Mouse (Mus musculus) MEL (cell line): ENCODE results near the gene Gcdh. TPM values are rescaled to one million over a fixed set of nuclear protein-coding genes. Genes with fewer than 3 reads are reported as not detected.

Experiments used
- DNase-seq: peaks from one replicate; pipeline ENCODE4 v3.0.0; 2011; ENCODE audit warnings: low read depth, low spot score
- H3K27ac ChIP-seq: 2 replicates; pipeline ENCODE4 v1.5.1; 2012; ENCODE audit warnings: low read depth, mild to moderate bottlenecking, control low read depth, low read length, moderate library complexity; ENCODE audit not compliant: control insufficient read depth
- H3K27me3 ChIP-seq, 2 experiments: fragments of 150-350 bp in 1 of 2; sonication (generic) in 1 of 2; 2 replicates each; pipeline ENCODE4 v1.6.1; 2012; ENCODE audit warnings: low read length in 2 of 2, mild to moderate bottlenecking in 2 of 2, improper control_type of control experiment in 1 of 2, moderate library complexity in 1 of 2; ENCODE audit not compliant: insufficient read depth in 2 of 2, control insufficient read depth in 1 of 2
- H3K36me3 ChIP-seq, 2 experiments: 2 replicates each; pipeline ENCODE4 v1.6.1; 2012 to 2014; ENCODE audit warnings: low read length in 2 of 2, improper control_type of control experiment in 1 of 2, inconsistent platforms in 1 of 2, mild to moderate bottlenecking in 1 of 2; ENCODE audit not compliant: insufficient read depth in 2 of 2, control insufficient read depth in 1 of 2
- H3K4me1 ChIP-seq, 2 experiments: fragments of 150-350 bp in 1 of 2; sonication (generic) in 1 of 2; 2 replicates each; pipeline ENCODE4 v1.6.1; 2012; ENCODE audit warnings: low read length in 2 of 2, improper control_type of control experiment in 1 of 2, mild to moderate bottlenecking in 1 of 2; ENCODE audit not compliant: insufficient read depth in 2 of 2, control insufficient read depth in 1 of 2
- H3K4me3 ChIP-seq, 2 experiments: fragments of 150-350 bp in 1 of 2; sonication (generic) in 1 of 2; 2 replicates each; pipeline ENCODE4 v1.5.1; 2012; ENCODE audit warnings: low read depth in 2 of 2, low read length in 2 of 2, mild to moderate bottlenecking in 2 of 2, moderate library complexity in 2 of 2, control low read depth in 1 of 2, improper control_type of control experiment in 1 of 2; ENCODE audit not compliant: control insufficient read depth in 1 of 2, insufficient read depth in 1 of 2
- H3K79me2 ChIP-seq: 2 replicates; pipeline ENCODE4 v1.6.1; 2012; ENCODE audit warnings: mild to moderate bottlenecking, low read length, moderate library complexity; ENCODE audit not compliant: control insufficient read depth, poor library complexity, insufficient read depth
- H3K9ac ChIP-seq: 2 replicates; pipeline ENCODE4 v1.6.1; 2012; ENCODE audit warnings: low read depth, mild to moderate bottlenecking, control low read depth, low read length, moderate library complexity; ENCODE audit not compliant: control insufficient read depth, poor library complexity, severe bottlenecking
- H3K9me3 ChIP-seq: fragments of 150-350 bp; sonication (generic); replicated peaks from 2 replicates; pipeline ENCODE4 v1.6.1; 2012; ENCODE audit warnings: mild to moderate bottlenecking, low read length, improper control_type of control experiment, moderate library complexity; ENCODE audit not compliant: insufficient read depth
- BHLHE40 ChIP-seq: IDR thresholded peaks from 2 replicates; pipeline ENCODE4 v1.6.1; 2012; ENCODE audit warnings: low read depth, mild to moderate bottlenecking, inconsistent platforms, low read length, improper control_type of control experiment, borderline replicate concordance
- CHD1 ChIP-seq: IDR thresholded peaks from 2 replicates; pipeline ENCODE4 v1.6.1; 2012; ENCODE audit warnings: low read depth, mild to moderate bottlenecking, inconsistent platforms, low read length, improper control_type of control experiment
- CHD2 ChIP-seq: IDR thresholded peaks from 2 replicates; pipeline ENCODE4 v1.6.1; 2011; ENCODE audit warnings: low read length, improper control_type of control experiment
- ELF1 ChIP-seq: IDR thresholded peaks from 2 replicates; pipeline ENCODE4 v1.6.1; 2014; ENCODE audit warnings: low read depth, mild to moderate bottlenecking, inconsistent platforms, low read length, improper control_type of control experiment, moderate library complexity
- EP300 ChIP-seq, 2 experiments: IDR thresholded peaks; 2 replicates each; pipeline ENCODE4 v1.6.1; 2011; ENCODE audit warnings: improper control_type of control experiment in 2 of 2, low read length in 2 of 2, low read depth in 1 of 2, mild to moderate bottlenecking in 1 of 2
- ETS1 ChIP-seq: IDR thresholded peaks from 2 replicates; pipeline ENCODE4 v1.6.1; 2012; ENCODE audit warnings: low read depth, mild to moderate bottlenecking, inconsistent platforms, low read length, improper control_type of control experiment, moderate library complexity
- GABPA ChIP-seq: IDR thresholded peaks from 2 replicates; pipeline ENCODE4 v1.6.1; 2012; ENCODE audit warnings: low read depth, mild to moderate bottlenecking, inconsistent platforms, low read length, improper control_type of control experiment, moderate library complexity
- GATA1 ChIP-seq: IDR thresholded peaks from 2 replicates; pipeline ENCODE4 v1.6.1; 2011; ENCODE audit warnings: low read depth, low read length, improper control_type of control experiment
- HCFC1 ChIP-seq: IDR thresholded peaks from 2 replicates; pipeline ENCODE4 v1.6.1; 2012; ENCODE audit warnings: low read depth, mild to moderate bottlenecking, inconsistent platforms, low read length, improper control_type of control experiment, moderate library complexity
- KAT2A ChIP-seq: conservative IDR thresholded peaks from 2 replicates; pipeline ENCODE4 v1.6.1; 2012; ENCODE audit warnings: low read depth, low read length, improper control_type of control experiment, inconsistent platforms
- MAX ChIP-seq: IDR thresholded peaks from 2 replicates; pipeline ENCODE4 v1.6.1; 2011; ENCODE audit warnings: low read length, improper control_type of control experiment
- MEF2A ChIP-seq: IDR thresholded peaks from 2 replicates; pipeline ENCODE4 v1.6.1; 2014; ENCODE audit warnings: low read depth, mild to moderate bottlenecking, inconsistent platforms, low read length, improper control_type of control experiment; ENCODE audit not compliant: poor library complexity, insufficient replicate concordance, severe bottlenecking; ENCODE audit errors: extremely low read depth
- MYC ChIP-seq: IDR thresholded peaks from 2 replicates; pipeline ENCODE4 v1.6.1; 2011; ENCODE audit warnings: low read depth, mild to moderate bottlenecking, low read length, improper control_type of control experiment, moderate library complexity
- NRF1 ChIP-seq: IDR thresholded peaks from 2 replicates; pipeline ENCODE4 v1.6.1; 2014; ENCODE audit warnings: low read depth, mild to moderate bottlenecking, inconsistent platforms, low read length, improper control_type of control experiment, moderate library complexity; ENCODE audit not compliant: poor library complexity, insufficient read depth, severe bottlenecking
- POLR2AphosphoS2 ChIP-seq: IDR thresholded peaks from 2 replicates; pipeline ENCODE4 v1.6.1; 2011; ENCODE audit warnings: low read length, improper control_type of control experiment
- POLR2AphosphoS5 ChIP-seq: IDR thresholded peaks from 2 replicates; pipeline ENCODE4 v1.6.1; 2012; ENCODE audit warnings: low read depth, borderline replicate concordance, mild to moderate bottlenecking, inconsistent platforms, low read length, moderate library complexity, mixed read lengths
- SIN3A ChIP-seq: IDR thresholded peaks from 2 replicates; pipeline ENCODE4 v1.6.1; 2012; ENCODE audit warnings: low read length, improper control_type of control experiment, inconsistent platforms
- TBP ChIP-seq: IDR thresholded peaks from 2 replicates; pipeline ENCODE4 v1.8.0; 2011; ENCODE audit warnings: low read depth, low read length, improper control_type of control experiment
- TCF12 ChIP-seq: IDR thresholded peaks from 2 replicates; pipeline ENCODE4 v1.6.1; 2014; ENCODE audit warnings: low read depth, mild to moderate bottlenecking, inconsistent platforms, low read length, improper control_type of control experiment, moderate library complexity
- USF2 ChIP-seq, 2 experiments: IDR thresholded peaks; 2 replicates each; pipeline ENCODE4 v1.6.1; 2011 to 2012; ENCODE audit warnings: improper control_type of control experiment in 2 of 2, low read length in 2 of 2, borderline replicate concordance in 1 of 2, inconsistent platforms in 1 of 2, low read depth in 1 of 2, mild to moderate bottlenecking in 1 of 2; ENCODE audit not compliant: insufficient read depth in 1 of 2
- ZMIZ1 ChIP-seq: IDR thresholded peaks from 2 replicates; pipeline ENCODE4 v1.6.1; 2012; ENCODE audit warnings: low read depth, mild to moderate bottlenecking, inconsistent platforms, low read length, improper control_type of control experiment, moderate library complexity
- ZNF384 ChIP-seq: IDR thresholded peaks from 2 replicates; pipeline ENCODE4 v1.6.1; 2012; ENCODE audit warnings: low read depth, mild to moderate bottlenecking, inconsistent platforms, low read length, improper control_type of control experiment
- polyA plus RNA-seq, 2 experiments: library from polyadenylated mRNA; stranded (reverse) in 1 of 2; unstranded in 1 of 2; fragments of >175 nt in 1 of 2; fragments of >200 nt in 1 of 2; gene quantifications; 2 replicates each; pipeline versions ENCODE4 v1.2.1 to v1.2.4; 2012; ENCODE audit warnings: low replicate concordance in 2 of 2, low read depth in 1 of 2; ENCODE audit not compliant: insufficient read length in 2 of 2, insufficient read depth in 1 of 2, missing spikeins in 1 of 2
- total RNA-seq: library from RNA; depleted of rRNA; stranded (reverse); fragments of 300-350 nt; gene quantifications from 2 replicates; pipeline ENCODE4 v1.2.3, GENCODE M21; 2012

Gene Gcdh
- total and polyA plus RNA-seq, 3 experiments: 10.7 to 17.3 TPM; not detected in 1

DNA sequence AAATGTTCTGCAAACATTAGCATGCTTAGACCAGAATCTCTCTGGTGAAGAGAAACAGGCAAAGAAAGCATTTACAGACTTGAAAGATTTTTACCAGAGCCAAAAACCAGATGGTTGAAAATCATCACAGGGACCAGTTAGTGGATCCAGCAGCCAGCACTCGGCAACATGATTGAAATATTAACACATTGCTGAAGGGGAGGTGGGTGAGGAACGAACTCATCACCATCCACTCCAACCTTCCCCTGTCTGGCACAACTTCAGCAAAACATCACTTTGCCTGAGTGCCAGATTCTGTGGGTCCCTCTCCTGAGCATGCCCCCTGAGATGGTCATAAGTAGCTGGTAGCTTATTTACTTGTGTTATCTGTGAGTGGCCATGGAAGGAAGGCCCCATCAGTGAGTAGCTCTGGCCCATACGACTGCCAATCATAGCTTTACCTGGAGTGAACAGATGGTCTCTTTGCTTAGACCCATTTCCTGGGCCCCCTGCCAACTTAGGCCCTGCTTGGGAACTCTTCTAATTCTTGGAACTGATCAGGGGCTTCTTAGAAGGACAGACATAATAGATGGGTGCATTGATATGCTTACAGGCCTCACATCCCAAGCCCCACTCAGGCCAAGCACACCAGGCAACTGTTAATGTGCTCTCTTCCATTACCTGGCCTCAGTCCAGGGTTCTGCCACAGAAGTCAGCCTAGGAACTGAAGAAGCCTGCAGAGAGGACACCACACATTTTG, 16.3 kb downstream of the Gcdh start:
- H3K4me1 ChIP-seq: peaks cover 7 to 17% of the 10 kb centered on the region in 2 experiments
- no peak for DNase-seq
- no peaks in the 10 kb centered on the region for H3K27me3 ChIP-seq
- no peak overlapping the region for H3K27ac ChIP-seq
- H3K79me2 ChIP-seq: peaks cover under 1% of the 10 kb centered on the region; the same call in 1 of the 2 replicates
- no peak overlapping the region for H3K4me3 ChIP-seq
- H3K9me3 ChIP-seq: no peaks in the 10 kb centered on the region
- TF ChIP-seq ETS1 (no peak), MYC (no peak), CHD2 (no peak)
- peaks cover 0 to 19% of the 10 kb centered on the region in 2 experiments; a peak in 3 of 4 replicates for H3K36me3 ChIP-seq
- no peak overlapping the region for H3K9ac ChIP-seq

- Histone ChIP-seq H3K79me2 (peaks cover 3% of the 10 kb centered on the region; the same call in 1 of the 2 replicates), H3K9ac (peak overlapping the region; percentile 21; the same call in 1 of the 2 replicates), H3K27me3 (no peaks in the 10 kb centered on the region), H3K36me3 (peaks cover 0 to 19% of the 10 kb centered on the region in 2 experiments; a peak in 3 of 4 replicates), H3K4me3 (0 out of 4 replicates have a peak overlapping the region, but pooled peaks of 1 of the 2 experiments have one; percentile 11), H3K4me1 (peaks cover 7 to 25% of the 10 kb centered on the region in 2 experiments), H3K9me3 (no peaks in the 10 kb centered on the region), H3K27ac (peak overlapping the region; percentile 87)
- TF ChIP-seq MYC: no peak
- TF ChIP-seq EP300 (IDR thresholded peaks at IDR 0.05; ENCODE audit: low read depth in 1 of 2, low read length in 2 of 2): peak in 1 of 2 experiments; percentile 20; a peak in 1 of 4 replicates
- TF ChIP-seq GABPA: no peak
- TF ChIP-seq POLR2AphosphoS2: no peak
- no peak for TF ChIP-seq HCFC1
- TF ChIP-seq ELF1: no peak
- no peak for TF ChIP-seq CHD2
- no peak for TF ChIP-seq POLR2AphosphoS5
- no peak for TF ChIP-seq KAT2A
- TF ChIP-seq SIN3A: peak; percentile 27; the same call in 1 of the 2 replicates
- TF ChIP-seq ZNF384: no peak
- peak; percentile 50 for TF ChIP-seq MAX
- TF ChIP-seq TCF12: 0 out of 2 replicates have a peak, but pooled peaks have one; percentile 10
- no peak for TF ChIP-seq ETS1
- no peak for TF ChIP-seq USF2 (IDR thresholded peaks at IDR 0.05; ENCODE audit: borderline replicate concordance in 1 of 2, insufficient read depth in 1 of 2, low read depth in 1 of 2, low read length in 2 of 2)
- no peak for TF ChIP-seq NRF1
- TF ChIP-seq GATA1: 0 out of 2 replicates have a peak, but pooled peaks have one; percentile 3
- TF ChIP-seq BHLHE40: peak; percentile 66; the same call in 1 of the 2 replicates
- TF ChIP-seq CHD1: no peak
- no peak for TF ChIP-seq ZMIZ1
- TF ChIP-seq TBP: peak; percentile 57; the same call in 1 of the 2 replicates
- TF ChIP-seq MEF2A: no peak
- DNase-seq: peak; percentile 67
These were observed 19.4 kb downstream of the Gcdh start for GRCm38 (mm10) chr8:84874339-84874738.
